Mouse (Mus musculus): ENCODE results near the gene Pex19. TPM values are rescaled to one million over a fixed set of nuclear protein-coding genes. Genes with fewer than 3 reads are reported as not detected.

Pex19 gene
- polyA plus RNA-seq, 1 experiment from 2014 or later, result 155 TPM

- Histone ChIP-seq H3K27me3 (no peaks in the 10 kb centered on the region), H3K9me3 (replicated peaks) (no peaks in the 10 kb centered on the region), H3K4me2 (no peak overlapping the region), H3K36me3 (ENCODE audit: poor library complexity, severe bottlenecking) (peaks cover 73% of the 10 kb centered on the region), H3K4me1 (peaks cover 17% of the 10 kb centered on the region), H3K9ac (no peak overlapping the region), H3K27ac (no peak overlapping the region), H3K4me3 (no peak overlapping the region)
- no peak for ATAC-seq
- WGBS, result 70% methylated on average over 5 of the region's 5 CpGs
Observed at GRCm38 (mm10) chr1:172167911-172168310, 41.4 kb downstream of the Pex19 start.

- H3K27me3 ChIP-seq, result no peaks in the 10 kb centered on the region
- no peak overlapping the region for H3K4me2 ChIP-seq
- H3K4me1 ChIP-seq, result peaks cover 17% of the 10 kb centered on the region
- no peak for ATAC-seq
- WGBS, result 96% methylated on average over 5 of the region's 5 CpGs
- no peak overlapping the region for H3K27ac ChIP-seq
- no peak overlapping the region for H3K9ac ChIP-seq
- no peak overlapping the region for H3K4me3 ChIP-seq
- no peaks in the 10 kb centered on the region for H3K9me3 ChIP-seq (replicated peaks)
- peaks cover 91% of the 10 kb centered on the region for H3K36me3 ChIP-seq (ENCODE audit: poor library complexity, severe bottlenecking)
Observed at GRCm38 (mm10) chr1:172169809-172170208, 43.3 kb downstream of the Pex19 start.

GRCm38 (mm10) chr1:172172381-172172780 lies 45.8 kb downstream of the Pex19 start:
- WGBS, result 96% methylated on average over 21 of the region's 21 CpGs

GRCm38 (mm10) chr1:172173181-172173580 lies 46.6 kb downstream of the Pex19 start:
- Histone ChIP-seq H3K4me3 (no peak overlapping the region), H3K36me3 (ENCODE audit: poor library complexity, severe bottlenecking) (peaks cover 89% of the 10 kb centered on the region), H3K27me3 (no peaks in the 10 kb centered on the region), H3K4me2 (no peak overlapping the region), H3K27ac (no peak overlapping the region), H3K4me1 (peaks cover 12% of the 10 kb centered on the region; the same call in 1 of the 2 replicates), H3K9ac (no peak overlapping the region), H3K9me3 (replicated peaks) (no peaks in the 10 kb centered on the region)
- WGBS, result 54% methylated on average over 5 of the region's 5 CpGs
- ATAC-seq, result peak; percentile 53; the same call in 1 of the 2 replicates

More at GRCm38 (mm10) chr1:172172381-172172780, 45.8 kb downstream of the Pex19 start:
- Histone ChIP-seq H3K27me3 (no peaks in the 10 kb centered on the region), H3K4me1 (peaks cover 12% of the 10 kb centered on the region; the same call in 1 of the 2 replicates), H3K36me3 (ENCODE audit: poor library complexity, severe bottlenecking) (peaks cover 91% of the 10 kb centered on the region), H3K9ac (no peak overlapping the region), H3K4me3 (no peak overlapping the region), H3K4me2 (no peak overlapping the region), H3K27ac (no peak overlapping the region), H3K9me3 (replicated peaks) (no peaks in the 10 kb centered on the region)
- ATAC-seq, result no peak

GRCm38 (mm10) chr1:172177791-172178190 lies 51.2 kb downstream of the Pex19 start:
- Histone ChIP-seq H3K9ac (no peak overlapping the region), H3K27me3 (no peaks in the 10 kb centered on the region), H3K4me1 (0 out of 2 replicates have a peak, but pooled peaks cover 12% of the 10 kb centered on the region), H3K4me2 (no peak overlapping the region), H3K27ac (peak overlapping the region; percentile 0; the same call in 1 of the 2 replicates), H3K4me3 (no peak overlapping the region), H3K9me3 (replicated peaks) (no peaks in the 10 kb centered on the region), H3K36me3 (ENCODE audit: poor library complexity, severe bottlenecking) (peaks cover 84% of the 10 kb centered on the region)
- WGBS, result 81% methylated on average over 7 of the region's 7 CpGs
- no peak for ATAC-seq

- Histone ChIP-seq H3K4me1 (no peaks in the 10 kb centered on the region), H3K9ac (no peak overlapping the region), H3K27ac (no peak overlapping the region), H3K9me3 (replicated peaks) (no peaks in the 10 kb centered on the region), H3K27me3 (no peaks in the 10 kb centered on the region), H3K4me3 (no peak overlapping the region), H3K4me2 (no peak overlapping the region), H3K36me3 (ENCODE audit: poor library complexity, severe bottlenecking) (peaks cover 76% of the 10 kb centered on the region)
- WGBS, result 77% methylated on average over 7 of the region's 7 CpGs
- ATAC-seq, result no peak
Observed at GRCm38 (mm10) chr1:172179102-172179501, 52.5 kb downstream of the Pex19 start.

GRCm38 (mm10) chr1:172180881-172181280 lies 54.3 kb downstream of the Pex19 start:
- Histone ChIP-seq H3K4me2 (no peak overlapping the region), H3K36me3 (ENCODE audit: poor library complexity, severe bottlenecking) (peaks cover 72% of the 10 kb centered on the region), H3K4me1 (no peaks in the 10 kb centered on the region), H3K9me3 (replicated peaks) (no peaks in the 10 kb centered on the region), H3K4me3 (no peak overlapping the region), H3K9ac (no peak overlapping the region), H3K27ac (no peak overlapping the region), H3K27me3 (no peaks in the 10 kb centered on the region)
- ATAC-seq, result no peak
- 88% methylated on average over 4 of the region's 4 CpGs for WGBS

- ATAC-seq, result no peak
- H3K36me3 ChIP-seq (ENCODE audit: poor library complexity, severe bottlenecking), result peaks cover 74% of the 10 kb centered on the region
- no peak overlapping the region for H3K4me3 ChIP-seq
- H3K9ac ChIP-seq, result no peak overlapping the region
- H3K27ac ChIP-seq, result no peak overlapping the region
- WGBS, result 90% methylated on average over 3 of the region's 3 CpGs
- H3K9me3 ChIP-seq (replicated peaks), result no peaks in the 10 kb centered on the region
- H3K4me2 ChIP-seq, result no peak overlapping the region
- no peaks in the 10 kb centered on the region for H3K27me3 ChIP-seq
- H3K4me1 ChIP-seq, result no peaks in the 10 kb centered on the region
Observed at GRCm38 (mm10) chr1:172181777-172182176, 55.2 kb downstream of the Pex19 start.

- over 99% methylated on average over 6 of the region's 6 CpGs for WGBS
- no peak for ATAC-seq
- Histone ChIP-seq H3K4me3 (no peak overlapping the region), H3K9ac (no peak overlapping the region), H3K4me2 (no peak overlapping the region), H3K9me3 (replicated peaks) (no peaks in the 10 kb centered on the region), H3K27me3 (no peaks in the 10 kb centered on the region), H3K36me3 (ENCODE audit: poor library complexity, severe bottlenecking) (peaks cover 79% of the 10 kb centered on the region), H3K27ac (no peak overlapping the region), H3K4me1 (no peaks in the 10 kb centered on the region)
Observed at GRCm38 (mm10) chr1:172183056-172183455, 56.5 kb downstream of the Pex19 start.

GRCm38 (mm10) chr1:172183915-172184314 lies 57.4 kb downstream of the Pex19 start:
- H3K36me3 ChIP-seq (ENCODE audit: poor library complexity, severe bottlenecking), result peaks cover 80% of the 10 kb centered on the region

More at GRCm38 (mm10) chr1:172183915-172184314, 57.4 kb downstream of the Pex19 start:
- Histone ChIP-seq H3K27me3 (no peaks in the 10 kb centered on the region), H3K9ac (no peak overlapping the region), H3K9me3 (replicated peaks) (no peaks in the 10 kb centered on the region), H3K27ac (no peak overlapping the region), H3K4me3 (no peak overlapping the region), H3K4me2 (no peak overlapping the region), H3K4me1 (no peaks in the 10 kb centered on the region)
- no peak for ATAC-seq

Other genes with a start within 250 kb of the Pex19 start
- not detected in 2 replicates for gene Gm10521, start 231.1 kb upstream of the Pex19 start, polyA plus RNA-seq (2015; fragmentation: Nextera tagmentation; extraction: Ambion mirVana)
- gene Slamf6, start 209.2 kb upstream of the Pex19 start, polyA plus RNA-seq (2015; fragmentation: Nextera tagmentation; extraction: Ambion mirVana), result 0.39 TPM in 1 of 2 replicates, not detected in the other
- 55.0 and 55.4 TPM in 2 replicates for gene Vangl2, start 98.3 kb upstream of the Pex19 start, polyA plus RNA-seq (2015; fragmentation: Nextera tagmentation; extraction: Ambion mirVana)
- gene Nhlh1, start 69.2 kb upstream of the Pex19 start, polyA plus RNA-seq (2015; fragmentation: Nextera tagmentation; extraction: Ambion mirVana), result 7.3 and 7.8 TPM in 2 replicates
- 174 and 194 TPM in 2 replicates for gene Copa, start 44.2 kb upstream of the Pex19 start, polyA plus RNA-seq (2015; fragmentation: Nextera tagmentation; extraction: Ambion mirVana)
- 95.5 and 106 TPM in 2 replicates for gene Ncstn, start 44.0 kb upstream of the Pex19 start, polyA plus RNA-seq (2015; fragmentation: Nextera tagmentation; extraction: Ambion mirVana)
- 112 and 125 TPM in 2 replicates for gene Dcaf8, start 21.3 kb downstream of the Pex19 start, polyA plus RNA-seq (2015; fragmentation: Nextera tagmentation; extraction: Ambion mirVana)
- 470 and 471 TPM in 2 replicates for gene Pea15a, start 80.0 kb downstream of the Pex19 start, polyA plus RNA-seq (2015; fragmentation: Nextera tagmentation; extraction: Ambion mirVana)
- gene Casq1, start 93.1 kb downstream of the Pex19 start, polyA plus RNA-seq (2015; fragmentation: Nextera tagmentation; extraction: Ambion mirVana), result 4.5 TPM in 2 replicates
- 0.10 TPM in 1 of 2 replicates, not detected in the other for gene Atp1a4, start 131.7 kb downstream of the Pex19 start, polyA plus RNA-seq (2015; fragmentation: Nextera tagmentation; extraction: Ambion mirVana)
- 164 and 169 TPM in 2 replicates for gene Igsf8, start 134.9 kb downstream of the Pex19 start, polyA plus RNA-seq (2015; fragmentation: Nextera tagmentation; extraction: Ambion mirVana)
- 17.6 and 17.8 TPM in 2 replicates for gene Atp1a2, start 171.3 kb downstream of the Pex19 start, polyA plus RNA-seq (2015; fragmentation: Nextera tagmentation; extraction: Ambion mirVana)
- 1.8 and 3.0 TPM in 2 replicates for gene Kcnj9, start 202.6 kb downstream of the Pex19 start, polyA plus RNA-seq (2015; fragmentation: Nextera tagmentation; extraction: Ambion mirVana)
- gene Kcnj10, start 214.5 kb downstream of the Pex19 start, polyA plus RNA-seq (2015; fragmentation: Nextera tagmentation; extraction: Ambion mirVana), result 1.2 and 1.5 TPM in 2 replicates
- gene Pigm, start 249.8 kb downstream of the Pex19 start, polyA plus RNA-seq (2015; fragmentation: Nextera tagmentation; extraction: Ambion mirVana), result 5.6 and 6.2 TPM in 2 replicates